Mouse (Mus musculus) heart, postnatal 0 days (tissue): Measurements from ENCODE around the gene Pgap1. TPM values are rescaled to one million over a fixed set of nuclear protein-coding genes. Genes with fewer than 3 reads are reported as not detected.
A peak's percentile ranks its signal among the peaks of the same experiment; 100 is the strongest.

Experiments
- ATAC-seq: fragments of 200-750 bp; cut with Nextera tagmentation; 2 replicates; pipeline ENCODE4 v1.8.0; 2017; ENCODE audit warnings: low read depth, moderate number of reproducible peaks, moderate library complexity; ENCODE audit not compliant: insufficient read depth
- DNase-seq: peaks from one replicate; pipeline ENCODE4 v3.0.0-alpha.2; 2016; ENCODE audit warnings: low spot score
- H3K27ac ChIP-seq: fragments of 300-500 bp; sonication (generic); 2 replicates; pipeline ENCODE4 v1.5.1; 2014; ENCODE audit warnings: low read depth, mild to moderate bottlenecking
- H3K27me3 ChIP-seq: fragments of 300-500 bp; sonication (generic); 2 replicates; pipeline ENCODE4 v1.6.1; 2014; ENCODE audit warnings: low read length, mixed read lengths; ENCODE audit not compliant: control insufficient read depth, insufficient read depth
- H3K36me3 ChIP-seq: fragments of 300-500 bp; sonication (generic); replicated peaks from 2 replicates; pipeline ENCODE4 v1.6.1; 2014; ENCODE audit warnings: low read length, mixed read lengths; ENCODE audit not compliant: control insufficient read depth, insufficient read depth
- H3K4me1 ChIP-seq: fragments of 300-500 bp; sonication (generic); 2 replicates; pipeline ENCODE4 v1.6.1; 2014; ENCODE audit warnings: antibody characterized with exemption; ENCODE audit not compliant: control insufficient read depth, insufficient read depth
- H3K4me2 ChIP-seq: fragments of 300-500 bp; sonication (generic); 2 replicates; pipeline ENCODE4 v1.6.1; 2014; ENCODE audit warnings: low read depth, mild to moderate bottlenecking, low read length, moderate library complexity
- H3K4me3 ChIP-seq: fragments of 300-500 bp; sonication (generic); 2 replicates; pipeline ENCODE4 v1.5.1; 2014; ENCODE audit warnings: low read depth, low read length
- H3K9ac ChIP-seq: fragments of 300-500 bp; sonication (generic); replicated peaks from 2 replicates; pipeline ENCODE4 v1.6.1; 2014; ENCODE audit warnings: low read depth, low read length, mixed read lengths
- H3K9me3 ChIP-seq: fragments of 300-500 bp; sonication (generic); replicated peaks from 2 replicates; pipeline ENCODE4 v1.6.1; 2016; ENCODE audit warnings: low read length; ENCODE audit not compliant: control insufficient read depth
- CTCF ChIP-seq: IDR thresholded peaks from 2 replicates; pipeline ENCODE4 v1.5.1; 2016; ENCODE audit warnings: antibody characterized with exemption, control low read depth, low read depth
- EP300 ChIP-seq: IDR thresholded peaks from 2 replicates; pipeline ENCODE4 v1.6.1; 2016; ENCODE audit warnings: antibody characterized with exemption, low read depth
- WGBS: fragments of 180-500 bp; shearing (Covaris S2); extraction: QIAGEN DNeasy Blood & Tissue Kit; methylation state at CpG from one replicate; pipeline ENCODE4 v1.1.7; 2014; 5-methylcytosine and 5-hydroxymethylcytosine counted together
- polyA plus RNA-seq: library from polyadenylated mRNA; unstranded; fragments of >200 nt; fragmentation: Nextera tagmentation; extraction: Ambion mirVana; gene quantifications from 2 replicates; pipeline ENCODE4 v1.2.1, GENCODE M21; 2015
- total RNA-seq: library from RNA; depleted of rRNA; stranded (reverse); fragments of >200 nt; gene quantifications from 2 replicates; pipeline ENCODE4 v1.2.3, GENCODE M21; 2014; ENCODE audit warnings: low replicate concordance

The Pgap1 gene
- total and polyA plus RNA-seq, 2 experiments from 2014 or later, result 1.3 to 1.6 TPM

DNA sequence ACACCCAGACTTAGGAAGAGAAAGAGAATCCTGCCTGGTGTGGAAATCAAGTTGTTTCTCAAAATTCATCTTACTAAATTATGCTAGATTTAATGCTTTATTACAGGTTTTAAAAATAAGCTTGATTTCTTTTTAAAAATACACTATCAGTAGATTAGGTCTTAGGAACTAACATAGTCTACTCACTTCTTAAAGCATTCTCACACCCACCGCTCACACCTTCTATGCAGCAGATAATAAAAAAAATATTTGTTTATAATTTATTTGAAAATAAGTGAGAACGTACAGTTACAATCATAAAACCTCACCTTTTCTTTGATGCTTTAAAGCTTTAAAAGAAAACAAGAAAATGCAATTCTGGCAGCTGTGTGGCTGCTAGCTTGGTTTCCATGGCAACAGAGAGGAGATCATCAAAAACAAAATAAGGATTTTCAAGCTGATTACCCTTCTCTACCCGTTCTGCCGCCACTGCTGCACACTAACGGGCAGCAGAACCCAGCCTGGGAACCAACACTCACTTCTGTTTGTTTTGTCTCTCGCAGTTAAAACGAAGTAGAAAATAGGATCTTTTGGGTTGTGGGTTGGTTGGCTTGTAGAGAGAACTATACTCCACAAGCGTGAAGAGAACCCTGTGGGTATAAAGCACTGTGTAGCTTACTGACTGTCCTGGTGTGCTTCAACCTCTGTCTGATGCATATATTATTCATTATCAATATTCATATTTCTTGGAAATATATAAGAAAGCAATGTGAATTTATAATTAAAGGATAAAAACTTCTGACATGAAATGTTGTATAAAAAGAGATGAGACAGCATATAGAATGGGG, 21.1 kb upstream of the Pgap1 start:
- 68% methylated on average over 8 of the region's 8 CpGs for WGBS
- Histone ChIP-seq H3K9me3 (no peaks in the 10 kb centered on the region), H3K36me3 (no peaks in the 10 kb centered on the region), H3K4me1 (no peaks in the 10 kb centered on the region), H3K27ac (no peak overlapping the region), H3K4me2 (no peak overlapping the region), H3K4me3 (no peak overlapping the region), H3K9ac (no peak overlapping the region), H3K27me3 (no peaks in the 10 kb centered on the region)
- no peak for DNase-seq
- ATAC-seq, result no peak
- TF ChIP-seq CTCF, result no peak
- TF ChIP-seq EP300, result no peak

- 65% methylated on average over 2 of the region's 2 CpGs for WGBS
- Histone ChIP-seq H3K4me3 (no peak overlapping the region), H3K9me3 (no peaks in the 10 kb centered on the region), H3K4me1 (no peaks in the 10 kb centered on the region), H3K4me2 (no peak overlapping the region), H3K27me3 (no peaks in the 10 kb centered on the region), H3K27ac (no peak overlapping the region), H3K36me3 (no peaks in the 10 kb centered on the region), H3K9ac (no peak overlapping the region)
- TF ChIP-seq EP300 (no peak), CTCF (no peak)
- ATAC-seq (no peak), DNase-seq (no peak)
These were observed 11.6 kb upstream of the Pgap1 start for GRCm38 (mm10) chr1:54569102-54569501.

DNA sequence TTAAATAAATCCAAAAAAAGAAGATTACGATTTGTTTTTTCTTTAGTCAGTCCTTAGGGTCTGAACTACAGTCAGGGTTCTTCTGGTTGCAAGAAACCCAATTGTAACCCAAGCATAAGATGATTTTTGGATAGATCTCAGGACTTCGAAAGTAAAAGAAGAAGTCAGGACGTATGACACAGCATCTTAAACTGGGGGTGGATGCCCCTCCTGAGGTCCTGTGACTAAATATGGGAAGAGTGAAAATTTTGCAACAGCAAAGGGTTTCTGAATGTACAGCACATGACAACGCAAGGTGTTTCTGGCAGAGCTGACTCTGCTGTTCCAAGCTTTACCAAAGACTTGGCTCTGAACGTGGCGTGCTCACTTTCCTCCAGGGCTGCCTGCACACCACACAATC, 6.4 kb upstream of the Pgap1 start:
- Histone ChIP-seq H3K27me3 (no peaks in the 10 kb centered on the region), H3K9ac (no peak overlapping the region), H3K4me2 (no peak overlapping the region), H3K36me3 (no peaks in the 10 kb centered on the region), H3K27ac (no peak overlapping the region), H3K9me3 (no peaks in the 10 kb centered on the region), H3K4me1 (no peaks in the 10 kb centered on the region), H3K4me3 (no peak overlapping the region)
- TF ChIP-seq EP300 (no peak), CTCF (no peak)
- ATAC-seq (no peak), DNase-seq (no peak)
- 78% methylated on average over 6 of the region's 6 CpGs for WGBS

- Histone ChIP-seq H3K9me3 (no peaks in the 10 kb centered on the region), H3K27me3 (no peaks in the 10 kb centered on the region), H3K9ac (peak overlapping the region; percentile 62), H3K36me3 (no peaks in the 10 kb centered on the region), H3K4me1 (peaks cover 3% of the 10 kb centered on the region; the same call in 1 of the 2 replicates), H3K4me2 (peak overlapping the region; percentile 87), H3K4me3 (peak overlapping the region; percentile 58), H3K27ac (no peak overlapping the region)
- DNase-seq (no peak), ATAC-seq (no peak)
- TF ChIP-seq CTCF (no peak), EP300 (no peak)
- 8% methylated on average over 18 of the region's 18 CpGs for WGBS
These were observed 780 bp downstream of the Pgap1 start for GRCm38 (mm10) chr1:54556586-54557221.

GRCm38 (mm10) chr1:54555364-54556140, 1.9 kb downstream of the Pgap1 start:
- TF ChIP-seq EP300 (no peak), CTCF (no peak)
- Histone ChIP-seq H3K4me1 (peaks cover 3% of the 10 kb centered on the region; the same call in 1 of the 2 replicates), H3K27me3 (no peaks in the 10 kb centered on the region), H3K9me3 (no peaks in the 10 kb centered on the region), H3K4me3 (no peak overlapping the region), H3K4me2 (no peak overlapping the region), H3K27ac (no peak overlapping the region), H3K36me3 (no peaks in the 10 kb centered on the region), H3K9ac (no peak overlapping the region)
- 70% methylated on average over 4 of the region's 4 CpGs for WGBS
- ATAC-seq, result no peak
- no peak for DNase-seq
